Mouse (Mus musculus): ENCODE results near the gene Zswim5. TPM values are rescaled to one million over a fixed set of nuclear protein-coding genes. Genes with fewer than 3 reads are reported as not detected.
"Not testable (repeated sequence)": the region's sequence is repeated elsewhere in the genome, so short reads cannot be mapped to it uniquely, and the experiment has no call there.

The Zswim5 gene
- polyA plus RNA-seq (2012; rRNA removed), result 6.0 and 6.3 TPM in 2 replicates

GRCm38 (mm10) chr4:116876995-116877728 lies at the start of gene Zswim5:
Gene Zswim5 (plus strand): TSS chr4:116877376.
- peak within 1 kb of the TSS; percentile 91 for H3K27ac ChIP-seq (ENCODE audit: insufficient read depth, low read length)
- TF ChIP-seq POLR2A (IDR thresholded peaks at IDR 0.05; ENCODE audit: extremely low read depth, insufficient read depth, low read length) (no peak), CTCF (IDR thresholded peaks at IDR 0.05; ENCODE audit: extremely low read depth, insufficient read depth, low read length) (no peak)
- peak within 1 kb of the TSS; percentile 61 for H3K4me3 ChIP-seq (ENCODE audit: insufficient read depth, low read length)
- no peaks in the 10 kb centered on the region for H3K4me1 ChIP-seq (ENCODE audit: control insufficient read depth, insufficient read depth, low read length)

GRCm38 (mm10) chr4:116827819-116828218 lies 49.4 kb upstream of the Zswim5 start:
- Histone ChIP-seq H3K27ac (ENCODE audit: insufficient read depth, low read length) (no peak overlapping the region), H3K4me1 (ENCODE audit: control insufficient read depth, insufficient read depth, low read length) (no peaks in the 10 kb centered on the region), H3K4me3 (ENCODE audit: insufficient read depth, low read length) (no peak overlapping the region)
- TF ChIP-seq CTCF (IDR thresholded peaks at IDR 0.05; ENCODE audit: extremely low read depth, insufficient read depth, low read length), result peak; percentile 76
- TF ChIP-seq POLR2A (IDR thresholded peaks at IDR 0.05; ENCODE audit: extremely low read depth, insufficient read depth, low read length), result no peak

GRCm38 (mm10) chr4:116829364-116830069 lies 47.7 kb upstream of the Zswim5 start:
- Histone ChIP-seq H3K27ac (ENCODE audit: insufficient read depth, low read length) (no peak overlapping the region), H3K4me3 (ENCODE audit: insufficient read depth, low read length) (no peak overlapping the region), H3K4me1 (ENCODE audit: control insufficient read depth, insufficient read depth, low read length) (no peaks in the 10 kb centered on the region)
- TF ChIP-seq POLR2A (IDR thresholded peaks at IDR 0.05; ENCODE audit: extremely low read depth, insufficient read depth, low read length), result no peak
- TF ChIP-seq CTCF (IDR thresholded peaks at IDR 0.05; ENCODE audit: extremely low read depth, insufficient read depth, low read length), result no peak

- no peak overlapping the region for H3K27ac ChIP-seq (ENCODE audit: insufficient read depth, low read length)
- TF ChIP-seq POLR2A (IDR thresholded peaks at IDR 0.05; ENCODE audit: extremely low read depth, insufficient read depth, low read length) (no peak), CTCF (IDR thresholded peaks at IDR 0.05; ENCODE audit: extremely low read depth, insufficient read depth, low read length) (no peak)
- no peak overlapping the region for H3K4me3 ChIP-seq (ENCODE audit: insufficient read depth, low read length)
- H3K4me1 ChIP-seq (ENCODE audit: control insufficient read depth, insufficient read depth, low read length), result no peaks in the 10 kb centered on the region
These were observed 47.2 kb upstream of the Zswim5 start for GRCm38 (mm10) chr4:116830070-116830368.

GRCm38 (mm10) chr4:116838999-116839398 lies 38.2 kb upstream of the Zswim5 start:
- Histone ChIP-seq H3K4me1 (ENCODE audit: control insufficient read depth, insufficient read depth, low read length) (no peaks in the 10 kb centered on the region), H3K27ac (ENCODE audit: insufficient read depth, low read length) (no peak overlapping the region), H3K4me3 (ENCODE audit: insufficient read depth, low read length) (no peak overlapping the region)
- no peak for TF ChIP-seq POLR2A (IDR thresholded peaks at IDR 0.05; ENCODE audit: extremely low read depth, insufficient read depth, low read length)
- TF ChIP-seq CTCF (IDR thresholded peaks at IDR 0.05; ENCODE audit: extremely low read depth, insufficient read depth, low read length), result no peak

- H3K4me3 ChIP-seq (ENCODE audit: insufficient read depth, low read length); H3K4me1 ChIP-seq (ENCODE audit: control insufficient read depth, insufficient read depth, low read length); H3K27ac ChIP-seq (ENCODE audit: insufficient read depth, low read length): not testable (repeated sequence)
These were observed 37.1 kb upstream of the Zswim5 start for GRCm38 (mm10) chr4:116840096-116840495.

GRCm38 (mm10) chr4:116840841-116841240 lies 36.3 kb upstream of the Zswim5 start:
- TF ChIP-seq CTCF (IDR thresholded peaks at IDR 0.05; ENCODE audit: extremely low read depth, insufficient read depth, low read length), result no peak
- no peak for TF ChIP-seq POLR2A (IDR thresholded peaks at IDR 0.05; ENCODE audit: extremely low read depth, insufficient read depth, low read length)
- Histone ChIP-seq H3K4me3 (ENCODE audit: insufficient read depth, low read length) (no peak overlapping the region), H3K27ac (ENCODE audit: insufficient read depth, low read length) (no peak overlapping the region), H3K4me1 (ENCODE audit: control insufficient read depth, insufficient read depth, low read length) (no peaks in the 10 kb centered on the region)

- Histone ChIP-seq H3K4me1 (ENCODE audit: control insufficient read depth, insufficient read depth, low read length) (no peaks in the 10 kb centered on the region), H3K4me3 (ENCODE audit: insufficient read depth, low read length) (no peak overlapping the region), H3K27ac (ENCODE audit: insufficient read depth, low read length) (no peak overlapping the region)
- TF ChIP-seq CTCF (IDR thresholded peaks at IDR 0.05; ENCODE audit: extremely low read depth, insufficient read depth, low read length), result no peak
- TF ChIP-seq POLR2A (IDR thresholded peaks at IDR 0.05; ENCODE audit: extremely low read depth, insufficient read depth, low read length), result no peak
These were observed 32.9 kb upstream of the Zswim5 start for GRCm38 (mm10) chr4:116844324-116844723.

- Histone ChIP-seq H3K4me1 (ENCODE audit: control insufficient read depth, insufficient read depth, low read length) (no peaks in the 10 kb centered on the region), H3K27ac (ENCODE audit: insufficient read depth, low read length) (no peak overlapping the region), H3K4me3 (ENCODE audit: insufficient read depth, low read length) (no peak overlapping the region)
- TF ChIP-seq POLR2A (IDR thresholded peaks at IDR 0.05; ENCODE audit: extremely low read depth, insufficient read depth, low read length) (no peak), CTCF (IDR thresholded peaks at IDR 0.05; ENCODE audit: extremely low read depth, insufficient read depth, low read length) (no peak)
These were observed 27.3 kb upstream of the Zswim5 start for GRCm38 (mm10) chr4:116849901-116850300.

- Histone ChIP-seq H3K4me3 (ENCODE audit: insufficient read depth, low read length) (no peak overlapping the region), H3K4me1 (ENCODE audit: control insufficient read depth, insufficient read depth, low read length) (no peaks in the 10 kb centered on the region), H3K27ac (ENCODE audit: insufficient read depth, low read length) (no peak overlapping the region)
- no peak for TF ChIP-seq POLR2A (IDR thresholded peaks at IDR 0.05; ENCODE audit: extremely low read depth, insufficient read depth, low read length)
These were observed 22.9 kb upstream of the Zswim5 start for GRCm38 (mm10) chr4:116854286-116854685.
